Mouse (Mus musculus): ENCODE measurements around the gene Ptprs.

The Ptprs gene

GRCm38 (mm10) chr17:56373136-56374034 is 102.9 kb downstream of the Ptprs start:
- DNase-seq, result no peak

- DNase-seq, result no peak
Measured at GRCm38 (mm10) chr17:56372109-56372508, 104.2 kb downstream of the Ptprs start.

DNA sequence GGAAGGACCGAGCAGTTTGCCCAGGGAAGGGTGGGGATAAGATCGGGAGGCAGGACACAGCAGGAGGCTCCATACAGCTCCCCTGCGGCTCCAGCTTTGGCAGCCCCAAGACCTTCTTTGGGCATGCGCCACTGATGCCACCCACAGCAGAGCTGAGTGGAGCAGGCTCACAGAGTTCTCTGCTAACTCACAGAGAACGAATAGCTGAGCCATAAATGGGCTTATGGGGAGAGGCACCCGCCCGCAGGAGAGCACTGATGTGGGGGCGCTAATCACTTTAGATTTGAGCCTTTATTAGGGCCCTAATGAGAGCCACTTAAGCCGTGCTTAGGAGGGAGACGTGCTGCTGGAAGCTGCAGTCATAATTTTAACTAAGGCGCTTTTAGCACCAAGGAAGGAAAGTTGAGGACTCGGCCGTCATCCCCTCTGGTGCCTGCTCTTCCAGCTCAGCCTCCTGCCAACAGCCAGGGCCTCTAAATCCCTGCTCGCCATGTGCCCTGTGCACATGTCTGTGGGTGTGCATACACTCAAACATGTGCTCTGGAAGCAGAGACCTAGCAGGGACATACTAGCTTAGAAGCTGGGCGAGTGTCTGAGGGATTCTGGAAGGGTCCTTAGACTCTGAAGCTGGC is 105.1 kb downstream of the Ptprs start:
- no peak for DNase-seq

- no peak for DNase-seq
Measured at GRCm38 (mm10) chr17:56370090-56370489, 106.2 kb downstream of the Ptprs start.

DNA sequence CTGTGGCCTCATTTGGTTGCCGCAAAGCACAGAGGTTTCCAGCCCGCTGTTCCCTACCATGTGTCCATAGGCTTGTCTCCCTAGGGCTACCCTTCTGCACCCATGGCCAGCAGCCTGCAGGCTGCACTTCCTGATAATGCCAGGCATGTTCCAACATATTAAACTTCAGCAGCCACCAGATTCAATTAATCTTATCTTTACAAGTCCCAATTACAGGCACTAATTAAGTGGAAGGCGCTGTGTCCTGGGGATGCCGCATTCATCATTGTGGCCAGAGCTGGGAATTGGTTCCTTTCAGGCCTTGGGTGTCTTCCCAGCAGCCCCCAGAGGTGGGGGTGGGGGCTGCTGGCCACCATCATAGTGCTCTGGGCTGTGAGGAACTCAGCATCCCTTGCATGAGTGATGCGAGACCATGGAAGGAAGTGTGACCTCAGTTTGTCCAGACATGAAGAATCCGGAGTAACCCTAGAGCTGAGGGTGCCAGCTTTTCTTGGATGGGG is 107.9 kb downstream of the Ptprs start:
- no peak for DNase-seq

GRCm38 (mm10) chr17:56365791-56366673 is 110.3 kb downstream of the Ptprs start:
- DNase-seq, result peak; percentile 28
